Mouse (Mus musculus) bone marrow, adult 2 months (tissue): Measurements from ENCODE around the gene Rtn1.

Source experiments
- CTCF ChIP-seq: fragments of 200-500 bp; IDR thresholded peaks from 2 replicates; pipeline ENCODE4 v1.5.1; 2011; ENCODE audit warnings: low read length, control low read depth; ENCODE audit not compliant: control insufficient read depth, insufficient read depth
- POLR2A ChIP-seq: fragments of 200-500 bp; IDR thresholded peaks from 2 replicates; pipeline ENCODE4 v1.6.1; 2011; ENCODE audit warnings: low read depth, mild to moderate bottlenecking, control low read depth, low read length, borderline replicate concordance; ENCODE audit not compliant: control insufficient read depth

DNA sequence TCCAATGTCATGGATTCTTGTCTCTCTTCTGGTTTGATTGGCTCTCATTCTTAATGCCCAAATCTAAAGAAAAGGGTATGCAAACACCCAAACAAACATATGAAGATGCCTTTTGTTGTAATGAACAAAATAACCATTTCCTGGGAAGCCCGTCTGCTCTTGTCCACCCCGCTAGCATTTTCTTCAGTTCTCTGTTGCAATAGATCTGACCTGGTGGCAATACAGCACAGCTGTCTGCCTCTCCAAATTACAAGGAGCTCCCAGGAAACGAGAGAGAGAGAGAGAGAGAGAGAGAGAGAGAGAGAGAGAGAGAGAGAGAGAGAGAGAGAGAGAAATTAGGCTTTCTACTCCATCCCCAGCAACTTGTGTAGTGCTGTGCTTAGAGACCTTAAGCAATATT, 42.1 kb downstream of the Rtn1 start:
- TF ChIP-seq CTCF (no peak), POLR2A (no peak)
